Mouse (Mus musculus): Measurements from ENCODE around the gene Ino80e. TPM values are rescaled to one million over a fixed set of nuclear protein-coding genes. Genes with fewer than 3 reads are reported as not detected.

Ino80e gene
- polyA plus RNA-seq, 1 experiment from 2014 or later = 110 TPM

GRCm38 (mm10) chr7:126850161-126850560, 12.0 kb downstream of the Ino80e start:
- peaks cover 84% of the 10 kb centered on the region for H3K4me1 ChIP-seq

GRCm38 (mm10) chr7:126848794-126849193, 13.4 kb downstream of the Ino80e start:
- no peak for DNase-seq (ENCODE audit: extremely low spot score, low spot score)
- Histone ChIP-seq H3K27me3 (ENCODE audit: poor library complexity, severe bottlenecking) (peaks cover 59% of the 10 kb centered on the region), H3K27ac (peak overlapping the region; percentile 89)

More at GRCm38 (mm10) chr7:126850161-126850560, 12.0 kb downstream of the Ino80e start:
- no peak for DNase-seq (ENCODE audit: extremely low spot score, low spot score)
- no peak overlapping the region for H3K4me3 ChIP-seq
- H3K36me3 ChIP-seq (replicated peaks) = peaks cover 56% of the 10 kb centered on the region
- peaks cover 59% of the 10 kb centered on the region for H3K27me3 ChIP-seq (ENCODE audit: poor library complexity, severe bottlenecking)
- WGBS = 89% methylated on average over 6 of the region's 6 CpGs
- H3K27ac ChIP-seq = no peak overlapping the region
- no peaks in the 10 kb centered on the region for H3K9me3 ChIP-seq

GRCm38 (mm10) chr7:126847421-126848398, 14.5 kb downstream of the Ino80e start:
- peak; percentile 66 for DNase-seq (ENCODE audit: extremely low spot score, low spot score)
- Histone ChIP-seq H3K4me3 (peak overlapping the region; percentile 81), H3K27ac (peak overlapping the region; percentile 89), H3K27me3 (ENCODE audit: poor library complexity, severe bottlenecking) (peaks cover 59% of the 10 kb centered on the region), H3K4me1 (peaks cover 78% of the 10 kb centered on the region), H3K36me3 (replicated peaks) (peaks cover 32% of the 10 kb centered on the region), H3K9me3 (no peaks in the 10 kb centered on the region)
- under 1% methylated on average over 74 of the region's 74 CpGs for WGBS

More at GRCm38 (mm10) chr7:126848794-126849193, 13.4 kb downstream of the Ino80e start:
- peaks cover 89% of the 10 kb centered on the region for H3K4me1 ChIP-seq
- peaks cover 43% of the 10 kb centered on the region for H3K36me3 ChIP-seq (replicated peaks)
- 34% methylated on average over 10 of the region's 10 CpGs for WGBS
- H3K4me3 ChIP-seq = peak overlapping the region; percentile 81
- no peaks in the 10 kb centered on the region for H3K9me3 ChIP-seq

GRCm38 (mm10) chr7:126847116-126847420, 15.1 kb downstream of the Ino80e start, which contains the start of gene Doc2a:
Gene Doc2a (plus strand): TSS chr7:126847416.
- H3K4me3 ChIP-seq = peak within 1 kb of the TSS; percentile 81
- DNase-seq (ENCODE audit: extremely low spot score, low spot score) = no peak
- 31% methylated on average over 4 of the region's 4 CpGs for WGBS
- H3K4me1 ChIP-seq = peaks cover 72% of the 10 kb centered on the region
- peaks cover 25% of the 10 kb centered on the region for H3K36me3 ChIP-seq (replicated peaks)
- H3K27ac ChIP-seq = peak within 1 kb of the TSS; percentile 89
- no peaks in the 10 kb centered on the region for H3K9me3 ChIP-seq
- H3K27me3 ChIP-seq (ENCODE audit: poor library complexity, severe bottlenecking) = peaks cover 56% of the 10 kb centered on the region

GRCm38 (mm10) chr7:126845516-126845915, 16.7 kb downstream of the Ino80e start:
- Histone ChIP-seq H3K36me3 (replicated peaks) (peaks cover 10% of the 10 kb centered on the region), H3K4me3 (no peak overlapping the region; the same call in 1 of the 2 replicates), H3K9me3 (peaks cover 4% of the 10 kb centered on the region; the same call in 1 of the 2 replicates), H3K27ac (peak overlapping the region; percentile 58), H3K4me1 (peaks cover 56% of the 10 kb centered on the region), H3K27me3 (ENCODE audit: poor library complexity, severe bottlenecking) (peaks cover 42% of the 10 kb centered on the region)
- WGBS = 51% methylated on average over 2 of the region's 2 CpGs
- DNase-seq (ENCODE audit: extremely low spot score, low spot score) = no peak

GRCm38 (mm10) chr7:126843276-126843675, 18.9 kb downstream of the Ino80e start:
- H3K27me3 ChIP-seq (ENCODE audit: poor library complexity, severe bottlenecking) = peaks cover 20% of the 10 kb centered on the region
- H3K27ac ChIP-seq = no peak overlapping the region
- H3K36me3 ChIP-seq (replicated peaks) = no peaks in the 10 kb centered on the region
- WGBS = 89% methylated on average over 9 of the region's 9 CpGs
- H3K9me3 ChIP-seq = peaks cover 4% of the 10 kb centered on the region; the same call in 1 of the 2 replicates
- DNase-seq (ENCODE audit: extremely low spot score, low spot score) = no peak
- peaks cover 36% of the 10 kb centered on the region for H3K4me1 ChIP-seq
- H3K4me3 ChIP-seq = no peak overlapping the region

- WGBS = 93% methylated on average over 1 of the region's 1 CpGs
Measured at GRCm38 (mm10) chr7:126833294-126833693, 28.9 kb downstream of the Ino80e start.

GRCm38 (mm10) chr7:126832036-126832598, 30.1 kb downstream of the Ino80e start:
- under 1% methylated on average over 21 of the region's 21 CpGs for WGBS
- Histone ChIP-seq H3K9me3 (no peaks in the 10 kb centered on the region), H3K4me1 (peaks cover 27% of the 10 kb centered on the region), H3K27me3 (ENCODE audit: poor library complexity, severe bottlenecking) (peaks cover 29% of the 10 kb centered on the region), H3K4me3 (peak overlapping the region; percentile 50), H3K36me3 (replicated peaks) (no peaks in the 10 kb centered on the region), H3K27ac (peak overlapping the region; percentile 68)
- peak; percentile 84 for DNase-seq (ENCODE audit: extremely low spot score, low spot score)

More at GRCm38 (mm10) chr7:126833294-126833693, 28.9 kb downstream of the Ino80e start:
- no peak for DNase-seq (ENCODE audit: extremely low spot score, low spot score)
- Histone ChIP-seq H3K4me1 (peaks cover 27% of the 10 kb centered on the region), H3K4me3 (no peak overlapping the region), H3K27me3 (ENCODE audit: poor library complexity, severe bottlenecking) (peaks cover 24% of the 10 kb centered on the region), H3K36me3 (replicated peaks) (no peaks in the 10 kb centered on the region), H3K9me3 (no peaks in the 10 kb centered on the region), H3K27ac (no peak overlapping the region)

- Histone ChIP-seq H3K27ac (peak within 1 kb of the TSS; percentile 68), H3K4me3 (peak within 1 kb of the TSS; percentile 50), H3K4me1 (peaks cover 27% of the 10 kb centered on the region), H3K27me3 (ENCODE audit: poor library complexity, severe bottlenecking) (peaks cover 29% of the 10 kb centered on the region), H3K9me3 (no peaks in the 10 kb centered on the region), H3K36me3 (replicated peaks) (no peaks in the 10 kb centered on the region)
- no peak for DNase-seq (ENCODE audit: extremely low spot score, low spot score)
- 59% methylated on average over 5 of the region's 5 CpGs for WGBS
Measured at GRCm38 (mm10) chr7:126831539-126831938, 30.6 kb downstream of the Ino80e start, which contains the start of gene 4930451I11Rik. Gene 4930451I11Rik (minus strand): TSS chr7:126831639.

- H3K4me3 ChIP-seq = no peak overlapping the region
- H3K4me1 ChIP-seq = peaks cover 37% of the 10 kb centered on the region
- WGBS = 83% methylated on average over 5 of the region's 5 CpGs
- peaks cover 60% of the 10 kb centered on the region for H3K27me3 ChIP-seq (ENCODE audit: poor library complexity, severe bottlenecking)
- H3K27ac ChIP-seq = no peak overlapping the region
- no peak for DNase-seq (ENCODE audit: extremely low spot score, low spot score)
- H3K36me3 ChIP-seq (replicated peaks) = no peaks in the 10 kb centered on the region
- no peaks in the 10 kb centered on the region for H3K9me3 ChIP-seq
Measured at GRCm38 (mm10) chr7:126825952-126826351, 36.2 kb downstream of the Ino80e start.

GRCm38 (mm10) chr7:126825403-126825802, 36.8 kb downstream of the Ino80e start:
- Histone ChIP-seq H3K9me3 (no peaks in the 10 kb centered on the region), H3K27me3 (ENCODE audit: poor library complexity, severe bottlenecking) (peaks cover 55% of the 10 kb centered on the region), H3K4me3 (no peak overlapping the region), H3K36me3 (replicated peaks) (no peaks in the 10 kb centered on the region), H3K27ac (no peak overlapping the region), H3K4me1 (peaks cover 35% of the 10 kb centered on the region)
- 25% methylated on average over 8 of the region's 8 CpGs for WGBS
- peak; percentile 29 for DNase-seq (ENCODE audit: extremely low spot score, low spot score)

- Histone ChIP-seq H3K27ac (peak overlapping the region; percentile 84), H3K9me3 (no peaks in the 10 kb centered on the region), H3K36me3 (replicated peaks) (no peaks in the 10 kb centered on the region), H3K4me1 (peaks cover 24% of the 10 kb centered on the region), H3K4me3 (peak overlapping the region; percentile 63), H3K27me3 (ENCODE audit: poor library complexity, severe bottlenecking) (peaks cover 43% of the 10 kb centered on the region)
- DNase-seq (ENCODE audit: extremely low spot score, low spot score) = no peak
- 7% methylated on average over 10 of the region's 10 CpGs for WGBS
Measured at GRCm38 (mm10) chr7:126823940-126824339, 38.2 kb downstream of the Ino80e start.

All from forebrain, embryonic 10.5 days (tissue).